Mouse (Mus musculus): Measurements from ENCODE around the gene Cysrt1.

Gene Cysrt1

GRCm38 (mm10) chr2:25234551-25235220 is 7.6 kb downstream of the Cysrt1 start:
- DNase-seq (ENCODE audit: low read depth, low spot score) = no peak

GRCm38 (mm10) chr2:25234050-25234449 is 8.2 kb downstream of the Cysrt1 start, which contains the start of gene Slc34a3:
Slc34a3 (minus strand) TSS chr2:25234364.
- no peak for DNase-seq (ENCODE audit: low read depth, low spot score)

- no peak for DNase-seq (ENCODE audit: low read depth, low spot score)
Measured at GRCm38 (mm10) chr2:25233421-25233820, 8.8 kb downstream of the Cysrt1 start.

- DNase-seq (ENCODE audit: low read depth, low spot score) = peak; percentile 42
Measured at GRCm38 (mm10) chr2:25231038-25231437, 11.2 kb downstream of the Cysrt1 start.

- DNase-seq (ENCODE audit: low read depth, low spot score) = no peak
Measured at GRCm38 (mm10) chr2:25230581-25230980, 11.7 kb downstream of the Cysrt1 start.

- DNase-seq (ENCODE audit: low read depth, low spot score) = no peak
Measured at GRCm38 (mm10) chr2:25229582-25229981, 12.7 kb downstream of the Cysrt1 start.

- DNase-seq (ENCODE audit: low read depth, low spot score) = no peak
Measured at GRCm38 (mm10) chr2:25228995-25229530, 13.2 kb downstream of the Cysrt1 start.

- DNase-seq (ENCODE audit: low read depth, low spot score) = peak; percentile 96
Measured at GRCm38 (mm10) chr2:25228431-25228889, 13.8 kb downstream of the Cysrt1 start.

- no peak for DNase-seq (ENCODE audit: low read depth, low spot score)
Measured at GRCm38 (mm10) chr2:25227406-25227805, 14.8 kb downstream of the Cysrt1 start.

- no peak for DNase-seq (ENCODE audit: low read depth, low spot score)
Measured at GRCm38 (mm10) chr2:25226864-25227263, 15.4 kb downstream of the Cysrt1 start.

- no peak for DNase-seq (ENCODE audit: low read depth, low spot score)
Measured at GRCm38 (mm10) chr2:25225811-25226379, 16.4 kb downstream of the Cysrt1 start.

- DNase-seq (ENCODE audit: low read depth, low spot score) = peak; percentile 100
Measured at GRCm38 (mm10) chr2:25224766-25225752, 17.2 kb downstream of the Cysrt1 start.

GRCm38 (mm10) chr2:25224492-25224765 is 17.8 kb downstream of the Cysrt1 start, which contains the start of gene Tubb4b:
Tubb4b (minus strand) TSS chr2:25224702.
- no peak for DNase-seq (ENCODE audit: low read depth, low spot score)

- DNase-seq (ENCODE audit: low read depth, low spot score) = peak; percentile 92
Measured at GRCm38 (mm10) chr2:25223681-25224491, 18.4 kb downstream of the Cysrt1 start.

GRCm38 (mm10) chr2:25221331-25221772 is 20.9 kb downstream of the Cysrt1 start:
- peak; percentile 46 for DNase-seq (ENCODE audit: low read depth, low spot score)

GRCm38 (mm10) chr2:25218445-25218844 is 23.8 kb downstream of the Cysrt1 start, which contains the start of gene Fam166a:
Fam166a (plus strand) TSS chr2:25218745.
- DNase-seq (ENCODE audit: low read depth, low spot score) = no peak

- no peak for DNase-seq (ENCODE audit: low read depth, low spot score)
Measured at GRCm38 (mm10) chr2:25217666-25218065, 24.6 kb downstream of the Cysrt1 start.

- no peak for DNase-seq (ENCODE audit: low read depth, low spot score)
Measured at GRCm38 (mm10) chr2:25214444-25214843, 27.8 kb downstream of the Cysrt1 start, which contains the start of gene Stpg3. Stpg3 (minus strand) TSS chr2:25214637.

GRCm38 (mm10) chr2:25213266-25213865 is 28.9 kb downstream of the Cysrt1 start:
- DNase-seq (ENCODE audit: low read depth, low spot score) = peak; percentile 54

- DNase-seq (ENCODE audit: low read depth, low spot score) = peak; percentile 97
Measured at GRCm38 (mm10) chr2:25211121-25211670, 31.1 kb downstream of the Cysrt1 start, which contains the start of gene Nelfb. Nelfb (minus strand) TSS chr2:25211489.
